Mouse (Mus musculus) liver, embryonic 14.5 days (tissue): ENCODE data around the gene Abraxas2. TPM values are rescaled to one million over a fixed set of nuclear protein-coding genes. Genes with fewer than 3 reads are reported as not detected.

ENCODE experiments used
- ATAC-seq: fragments of 200-750 bp; cut with Nextera tagmentation; 2 replicates; pipeline ENCODE4 v1.8.0; 2017; ENCODE audit warnings: moderate number of reproducible peaks, mild to moderate bottlenecking, moderate library complexity; ENCODE audit not compliant: insufficient read depth
- DNase-seq, 3 experiments: peaks; one replicate each; pipeline ENCODE4 v3.0.0-alpha.2; 2012 to 2013; ENCODE audit warnings: low read depth in 3 of 3, low spot score in 3 of 3
- H3K27ac ChIP-seq: fragments of 300-500 bp; sonication (generic); 2 replicates; pipeline ENCODE4 v1.5.1; 2014; ENCODE audit warnings: moderate library complexity, mild to moderate bottlenecking, control low read depth, inconsistent platforms
- H3K27me3 ChIP-seq: fragments of 300-500 bp; sonication (generic); 2 replicates; pipeline ENCODE4 v1.6.1; 2014; ENCODE audit warnings: mild to moderate bottlenecking, low read length, moderate library complexity; ENCODE audit not compliant: control insufficient read depth, insufficient read depth
- H3K36me3 ChIP-seq: fragments of 300-500 bp; sonication (generic); replicated peaks from 2 replicates; pipeline ENCODE4 v1.6.1; 2014; ENCODE audit warnings: low read depth; ENCODE audit not compliant: control insufficient read depth, insufficient read depth
- H3K4me1 ChIP-seq, 2 experiments: fragments of 200-500 bp in 1 of 2; fragments of 300-500 bp in 1 of 2; sonication (generic) in 1 of 2; replicated peaks; 2 replicates each; pipeline ENCODE4 v1.6.1; 2012 to 2014; ENCODE audit warnings: antibody characterized with exemption in 1 of 2, inconsistent platforms in 1 of 2, low read length in 1 of 2; ENCODE audit not compliant: control insufficient read depth in 2 of 2, insufficient read depth in 2 of 2
- H3K4me2 ChIP-seq: fragments of 300-500 bp; sonication (generic); 2 replicates; pipeline ENCODE4 v1.6.1; 2014; ENCODE audit warnings: low read depth, mild to moderate bottlenecking, control low read depth, moderate library complexity
- H3K4me3 ChIP-seq, 2 experiments: fragments of 200-500 bp in 1 of 2; fragments of 300-500 bp in 1 of 2; sonication (generic) in 1 of 2; 2 replicates each; pipeline ENCODE4 v1.5.1; 2012 to 2014; ENCODE audit warnings: low read depth in 2 of 2, low read length in 2 of 2, mild to moderate bottlenecking in 2 of 2, control low read depth in 1 of 2, inconsistent platforms in 1 of 2, moderate library complexity in 1 of 2; ENCODE audit not compliant: insufficient read depth in 1 of 2
- H3K9ac ChIP-seq: fragments of 300-500 bp; sonication (generic); replicated peaks from 2 replicates; pipeline ENCODE4 v1.6.1; 2014; ENCODE audit warnings: mild to moderate bottlenecking, control low read depth, moderate library complexity
- H3K9me3 ChIP-seq: fragments of 300-500 bp; sonication (generic); 2 replicates; pipeline ENCODE4 v1.6.1; 2016; ENCODE audit warnings: low read length, mixed read lengths; ENCODE audit not compliant: control insufficient read depth
- CTCF ChIP-seq: IDR thresholded peaks from 2 replicates; pipeline ENCODE4 v1.5.1; 2016; ENCODE audit warnings: antibody characterized with exemption, low read depth, control low read depth
- EP300 ChIP-seq: IDR thresholded peaks from 2 replicates; pipeline ENCODE4 v1.6.1; 2016; ENCODE audit warnings: antibody characterized with exemption, low read depth
- WGBS: fragments of 180-500 bp; shearing (Covaris S2); extraction: QIAGEN DNeasy Blood & Tissue Kit; methylation state at CpG from one replicate; pipeline ENCODE4 v1.1.7; 2014; ENCODE audit not compliant: insufficient replicate concordance; 5-methylcytosine and 5-hydroxymethylcytosine counted together
- polyA plus RNA-seq, 2 experiments: library from polyadenylated mRNA; depleted of rRNA in 1 of 2; stranded (reverse) in 1 of 2; unstranded in 1 of 2; fragments of >200 nt; fragmentation: Nextera tagmentation in 1 of 2; extraction: Ambion mirVana in 1 of 2; gene quantifications; 2 replicates each; pipeline versions ENCODE4 v1.2.1 to v1.2.3; 2012 to 2014

Abraxas2 gene
- polyA plus RNA-seq, 2 experiments = 7.4 to 10.7 TPM

- Histone ChIP-seq H3K36me3 (no peaks in the 10 kb centered on the region), H3K4me2 (no peak overlapping the region), H3K4me1 (peaks cover 10 to 15% of the 10 kb centered on the region in 2 experiments), H3K9me3 (no peaks in the 10 kb centered on the region), H3K27me3 (peaks cover 10% of the 10 kb centered on the region), H3K4me3 (no peak overlapping the region), H3K27ac (no peak overlapping the region), H3K9ac (no peak overlapping the region)
- no peak for DNase-seq
- WGBS = 82% methylated on average over 5 of the region's 5 CpGs
- TF ChIP-seq CTCF (peak; percentile 21; the same call in 1 of the 2 replicates), EP300 (no peak)
- no peak for ATAC-seq
Observed at GRCm38 (mm10) chr7:132815081-132815480, 43.9 kb upstream of the Abraxas2 start.

GRCm38 (mm10) chr7:132816528-132816927 is 42.5 kb upstream of the Abraxas2 start:
- 71% methylated on average over 2 of the region's 2 CpGs for whole genome bisulfite sequencing
- Histone ChIP-seq H3K9ac (no peak overlapping the region), H3K9me3 (no peaks in the 10 kb centered on the region), H3K4me2 (no peak overlapping the region), H3K4me1 (peaks cover 0 to 3% of the 10 kb centered on the region in 2 experiments; a peak in 1 of 4 replicates), H3K27me3 (peaks cover 10% of the 10 kb centered on the region), H3K4me3 (no peak overlapping the region), H3K27ac (no peak overlapping the region), H3K36me3 (no peaks in the 10 kb centered on the region)
- DNase-seq = no peak
- no peak for ATAC-seq
- TF ChIP-seq CTCF (no peak), EP300 (no peak)

GRCm38 (mm10) chr7:132817056-132817455 is 42.0 kb upstream of the Abraxas2 start:
- 81% methylated on average over 6 of the region's 6 CpGs for WGBS
- Histone ChIP-seq H3K27me3 (peaks cover 10% of the 10 kb centered on the region), H3K27ac (no peak overlapping the region), H3K9me3 (no peaks in the 10 kb centered on the region), H3K9ac (no peak overlapping the region), H3K36me3 (no peaks in the 10 kb centered on the region), H3K4me2 (no peak overlapping the region), H3K4me1 (0 out of 4 replicates have a peak, but pooled peaks cover 0 to 3% of the 10 kb centered on the region in 2 experiments), H3K4me3 (no peak overlapping the region)
- no peak for DNase-seq
- no peak for TF ChIP-seq CTCF
- TF ChIP-seq EP300 = no peak
- ATAC-seq = no peak

DNA sequence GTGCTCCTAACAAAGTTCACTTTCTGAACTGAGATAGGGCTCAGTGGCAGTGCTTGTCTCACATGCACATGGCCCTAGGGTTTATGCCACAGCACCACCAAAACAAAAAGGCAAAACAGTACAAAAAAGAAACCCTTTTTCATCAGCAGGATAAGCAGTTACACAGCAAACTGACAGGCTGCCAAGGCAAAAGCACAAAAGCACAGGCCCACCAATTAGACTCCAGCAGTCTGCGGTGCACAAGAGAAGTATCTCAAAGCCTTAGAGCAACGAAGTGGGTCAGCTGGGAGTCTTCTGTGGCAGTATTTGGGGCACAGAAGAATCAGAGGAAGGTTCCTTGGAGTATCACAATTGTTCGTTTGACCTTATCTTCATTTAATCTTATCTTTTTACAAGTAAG is 38.3 kb upstream of the Abraxas2 start:
- Histone ChIP-seq H3K4me2 (no peak overlapping the region), H3K9ac (no peak overlapping the region), H3K27ac (no peak overlapping the region), H3K27me3 (no peaks in the 10 kb centered on the region), H3K4me3 (no peak overlapping the region), H3K36me3 (no peaks in the 10 kb centered on the region), H3K4me1 (no peaks in the 10 kb centered on the region), H3K9me3 (no peaks in the 10 kb centered on the region)
- no peak for ATAC-seq
- no peak for TF ChIP-seq CTCF
- TF ChIP-seq EP300 = no peak
- WGBS = 54% methylated on average over 3 of the region's 3 CpGs
- DNase-seq = no peak

GRCm38 (mm10) chr7:132823832-132824231 is 35.2 kb upstream of the Abraxas2 start:
- no peak overlapping the region for H3K27ac ChIP-seq
- no peak for ATAC-seq

More at GRCm38 (mm10) chr7:132823832-132824231, 35.2 kb upstream of the Abraxas2 start:
- H3K4me2 ChIP-seq = no peak overlapping the region
- H3K36me3 ChIP-seq = no peaks in the 10 kb centered on the region
- no peak for DNase-seq
- H3K27me3 ChIP-seq = no peaks in the 10 kb centered on the region
- H3K9ac ChIP-seq = no peak overlapping the region
- H3K4me3 ChIP-seq = no peak overlapping the region
- H3K9me3 ChIP-seq = no peaks in the 10 kb centered on the region
- no peaks in the 10 kb centered on the region for H3K4me1 ChIP-seq
- TF ChIP-seq EP300 = no peak
